In genomic region chr15:82317839-82318238, GRCm38 (mm10) we compare ENCODE assay signal across 23 mouse cellular contexts. TPM values are rescaled to one million over a fixed set of nuclear protein-coding genes. Genes with fewer than 3 reads are reported as not detected.
DNase-seq lines count a peak whose midpoint lies in the region; ATAC-seq lines count a peak whose summit lies in the region.
"Had no signal": no experiment of that assay in that cellular context is flagged by ENCODE, and none has a peak within 500 bp of the region (broad histone marks: within the 10 kb centered on the region; RNA-seq: fewer than 3 reads in every experiment).

No protein-coding gene starts in this region.

- H3K4me2 ChIP-seq in lung, embryonic 16.5 days (ENCODE audit: low read depth, low read length), result no peak overlapping the region
- H3K4me2 ChIP-seq: embryonic facial prominence, embryonic 13.5 days; forebrain, embryonic 13.5 days; heart, embryonic 13.5 days; hindbrain, embryonic 15.5 days had no signal

- DNase-seq in adrenal gland, postnatal 10 days, result peak; percentile 50
- DNase-seq in adrenal gland, postnatal 4 days (ENCODE audit: low spot score in 2 of 2), result no peak
- DNase-seq in lung, postnatal 25 days (ENCODE audit: low spot score), result no peak
- DNase-seq in NIH3T3 (ENCODE audit: low read depth), result peak; percentile 74
- peak; percentile 90 for DNase-seq in gonadal fat pad, adult 2 months (ENCODE audit: low read depth)
- no peak for DNase-seq in cerebellum, adult 9-11 months
- DNase-seq in layer of hippocampus, postnatal 36 days, result no peak
- DNase-seq: adrenal gland, postnatal 36 days; cerebellum, adult 11-12 months; cerebellum, adult 9-10 months; cerebellum, postnatal 36 days; forebrain, postnatal 0 days; gastrocnemius, postnatal 14 days; heart, adult 11 months; heart, postnatal 36 days had no signal

- no peak overlapping the region for H3K27ac ChIP-seq in lung, embryonic 16.5 days (ENCODE audit: low read length)
- H3K27ac ChIP-seq: embryonic facial prominence, embryonic 13.5 days; forebrain, embryonic 13.5 days; heart, embryonic 13.5 days; hindbrain, embryonic 15.5 days had no signal

- H3K9ac ChIP-seq in lung, embryonic 16.5 days (ENCODE audit: low read length), result no peak overlapping the region
- H3K9ac ChIP-seq: embryonic facial prominence, embryonic 13.5 days; forebrain, embryonic 13.5 days; forebrain, postnatal 0 days; heart, embryonic 13.5 days; hindbrain, embryonic 15.5 days had no signal

- H3K36me3 ChIP-seq in lung, embryonic 16.5 days (ENCODE audit: control insufficient read depth, insufficient read depth, low read length), result no peaks in the 10 kb centered on the region
- H3K36me3 ChIP-seq: embryonic facial prominence, embryonic 13.5 days; heart, embryonic 13.5 days; hindbrain, embryonic 15.5 days had no signal

- H3K9me3 ChIP-seq in lung, embryonic 16.5 days (ENCODE audit: control insufficient read depth, low read length), result no peaks in the 10 kb centered on the region
- H3K9me3 ChIP-seq: embryonic facial prominence, embryonic 13.5 days; forebrain, embryonic 13.5 days; heart, embryonic 13.5 days; hindbrain, embryonic 15.5 days had no signal

- H3K4me3 ChIP-seq in lung, embryonic 16.5 days (ENCODE audit: low read length), result no peak overlapping the region
- H3K4me3 ChIP-seq: embryonic facial prominence, embryonic 13.5 days; forebrain, embryonic 13.5 days; heart, embryonic 13.5 days; hindbrain, embryonic 15.5 days had no signal

- 65% methylated on average over 6 of the region's 6 CpGs for WGBS in lung, embryonic 16.5 days

- ATAC-seq in lung, embryonic 16.5 days (ENCODE audit: low read depth), result peak; percentile 61; the same call in 1 of the 2 replicates
- ATAC-seq: forebrain, embryonic 13.5 days; forebrain, postnatal 0 days had no signal

- H3K27me3 ChIP-seq in lung, embryonic 16.5 days (ENCODE audit: control insufficient read depth, insufficient read depth, low read depth, low read length), result no peaks in the 10 kb centered on the region
- H3K27me3 ChIP-seq: embryonic facial prominence, embryonic 13.5 days; forebrain, embryonic 13.5 days; heart, embryonic 13.5 days; hindbrain, embryonic 15.5 days had no signal

- H3K4me1 ChIP-seq in lung, embryonic 16.5 days (replicated peaks; ENCODE audit: control insufficient read depth, insufficient read depth, low read length), result no peaks in the 10 kb centered on the region
- H3K4me1 ChIP-seq: embryonic facial prominence, embryonic 13.5 days; forebrain, embryonic 13.5 days; heart, embryonic 13.5 days; hindbrain, embryonic 15.5 days had no signal

RNA-seq across cellular contexts. Expression of gene Wbp2nl, which starts 19.1 kb away (rescaled TPM):
- under 1 TPM in 1 of 2 experiments, not detected in 1; 0.48 TPM for total RNA-seq in adrenal gland, postnatal 10 days (2021)
- total RNA-seq in adrenal gland, postnatal 4 days (2021), result under 1 TPM; 0.34 to 0.37 TPM
- 0.25 and 0.38 TPM in 2 replicates for polyA plus RNA-seq in lung, embryonic 16.5 days (2015; fragmentation: Nextera tagmentation; extraction: Ambion mirVana)
- polyA plus RNA-seq in gonadal fat pad, adult 2 months (2012; rRNA removed), result 0.71 and 0.73 TPM in 2 replicates
- total RNA-seq in layer of hippocampus, postnatal 36 days (2021), result not detected
- total RNA-seq: adrenal gland, postnatal 36 days; CH12.LX; gastrocnemius, adult 18-20 months; gastrocnemius, postnatal 14 days; heart, postnatal 36 days had no signal
- polyA plus RNA-seq: embryonic facial prominence, embryonic 13.5 days; forebrain, embryonic 13.5 days; heart, postnatal 0 days had no signal

RNA-seq across cellular contexts. Expression of gene Naga, which starts 20.9 kb away (rescaled TPM):
- total RNA-seq in adrenal gland, postnatal 10 days (2021), result 10 to 100 TPM; 57.0 to 62.5 TPM
- 10 to 100 TPM; 82.6 to 96.8 TPM for total RNA-seq in adrenal gland, postnatal 4 days (2021)
- 55.9 and 66.4 TPM in 2 replicates for polyA plus RNA-seq in lung, embryonic 16.5 days (2015; fragmentation: Nextera tagmentation; extraction: Ambion mirVana)
- 123 and 151 TPM in 2 replicates for polyA plus RNA-seq in gonadal fat pad, adult 2 months (2012; rRNA removed)
- 10 to 100 TPM; 32.8 to 38.9 TPM for total RNA-seq in layer of hippocampus, postnatal 36 days (2021)

RNA-seq across cellular contexts. Expression of gene Pheta2, which starts 20.9 kb away (rescaled TPM):
- total RNA-seq in adrenal gland, postnatal 10 days (2021), result 1 to 10 TPM; 3.5 to 3.7 TPM
- 1 to 10 TPM; 4.7 to 5.1 TPM for total RNA-seq in adrenal gland, postnatal 4 days (2021)
- 14.1 and 15.6 TPM in 2 replicates for polyA plus RNA-seq in lung, embryonic 16.5 days (2015; fragmentation: Nextera tagmentation; extraction: Ambion mirVana)
- 1.5 and 1.6 TPM in 2 replicates for polyA plus RNA-seq in gonadal fat pad, adult 2 months (2012; rRNA removed)
- total RNA-seq in layer of hippocampus, postnatal 36 days (2021), result under 1 TPM; 0.27 to 0.40 TPM

RNA-seq across cellular contexts. Expression of gene Smdt1, which starts 20.9 kb away (rescaled TPM):
- total RNA-seq in adrenal gland, postnatal 10 days (2021), result 100 to 1,000 TPM; 159 to 168 TPM
- 100 to 1,000 TPM; 125 to 127 TPM for total RNA-seq in adrenal gland, postnatal 4 days (2021)
- 243 and 250 TPM in 2 replicates for polyA plus RNA-seq in lung, embryonic 16.5 days (2015; fragmentation: Nextera tagmentation; extraction: Ambion mirVana)
- polyA plus RNA-seq in gonadal fat pad, adult 2 months (2012; rRNA removed), result 228 and 229 TPM in 2 replicates
- total RNA-seq in layer of hippocampus, postnatal 36 days (2021), result 100 to 1,000 TPM; 138 to 139 TPM

RNA-seq across cellular contexts. Expression of gene Ndufa6, which starts 36.3 kb away (rescaled TPM):
- total RNA-seq in adrenal gland, postnatal 10 days (2021), result 100 to 1,000 TPM; 629 to 669 TPM
- 100 to 1,000 TPM; 406 to 421 TPM for total RNA-seq in adrenal gland, postnatal 4 days (2021)
- 313 and 340 TPM in 2 replicates for polyA plus RNA-seq in lung, embryonic 16.5 days (2015; fragmentation: Nextera tagmentation; extraction: Ambion mirVana)
- 302 and 385 TPM in 2 replicates for polyA plus RNA-seq in gonadal fat pad, adult 2 months (2012; rRNA removed)
- 100 to 1,000 TPM; 203 to 209 TPM for total RNA-seq in layer of hippocampus, postnatal 36 days (2021)

Comparison
In these comparisons a context has a peak if more than half of its experiments do, and no peak if none do; other contexts are left out.
1. DNase-seq: peak in adrenal gland, postnatal 10 days (single experiment), NIH3T3 (single experiment) and gonadal fat pad, adult 2 months (single experiment); none in adrenal gland, postnatal 4 days (0 of 2), lung, postnatal 25 days (single experiment), cerebellum, adult 9-11 months (single experiment) and layer of hippocampus, postnatal 36 days (0 of 2).